Mouse (Mus musculus) heart, adult 10 weeks (tissue): Measurements from ENCODE around the gene Manba. TPM values are rescaled to one million over a fixed set of nuclear protein-coding genes. Genes with fewer than 3 reads are reported as not detected.

Source experiments
- polyA plus RNA-seq: library from polyadenylated mRNA; stranded (reverse); fragments of 350-450 nt; fragmentation: Illumina TruSeq; extraction: RNeasy Lipid Tissue Mini Kit (QIAGEN cat#74804); gene quantifications from one replicate; pipeline ENCODE4 v1.2.3, GENCODE M21; 2014; ENCODE audit warnings: low read depth, low replicate concordance

Gene Manba
- polyA plus RNA-seq = 17.7 TPM

GRCm38 (mm10) chr3:135485128-135485899 is at the start of gene Manba:
Gene Manba (plus strand): TSS chr3:135485611.

GRCm38 (mm10) chr3:135437758-135438495 is 47.5 kb upstream of the Manba start, which contains the start of gene Ube2d3:
Gene Ube2d3 (plus strand): TSS chr3:135438149.

Other genes starting within 250 kb of the Manba start
- 1.8 TPM for gene Bdh2, start 204.4 kb upstream of the Manba start, polyA plus RNA-seq
- gene Slc9b2, start 177.9 kb upstream of the Manba start, polyA plus RNA-seq = not detected
- not detected for gene Slc9b1, start 137.6 kb upstream of the Manba start, polyA plus RNA-seq
- 73.5 TPM for gene Cisd2, start 61.7 kb upstream of the Manba start, polyA plus RNA-seq
- gene Ube2d3, start 47.5 kb upstream of the Manba start, polyA plus RNA-seq = 386 TPM
- gene Nfkb1, start 205.9 kb downstream of the Manba start, polyA plus RNA-seq = 38.1 TPM